In genomic region chr2:174871844-174872243, GRCm38 (mm10) we compare ENCODE assay signal across 9 mouse cellular contexts.
DNase-seq lines count a peak whose midpoint lies in the region; ATAC-seq and TF ChIP-seq lines count a peak whose summit lies in the region.
"Had no signal": no experiment of that assay in that cellular context is flagged by ENCODE, and none has a peak within 500 bp of the region (broad histone marks: within the 10 kb centered on the region; RNA-seq: fewer than 3 reads in every experiment).

No protein-coding gene starts in this region.

- no peak overlapping the region for H3K4me3 ChIP-seq in embryonic facial prominence, embryonic 14.5 days (ENCODE audit: low read depth, low read length)
- no peak overlapping the region for H3K4me3 ChIP-seq in intestine, embryonic 16.5 days (ENCODE audit: low read length)
- H3K4me3 ChIP-seq in lung, postnatal 0 days (ENCODE audit: low read depth, low read length) = no peak overlapping the region

- H3K36me3 ChIP-seq in embryonic facial prominence, embryonic 14.5 days (ENCODE audit: control insufficient read depth, insufficient read depth, low read length) = no peaks in the 10 kb centered on the region
- H3K36me3 ChIP-seq in intestine, embryonic 16.5 days (ENCODE audit: control insufficient read depth, insufficient read depth, low read length) = no peaks in the 10 kb centered on the region
- no peaks in the 10 kb centered on the region for H3K36me3 ChIP-seq in lung, postnatal 0 days (ENCODE audit: insufficient read depth, low read length)

- no peak for TF ChIP-seq EP300 in lung, postnatal 0 days (IDR thresholded peaks at IDR 0.05)

- no peak for TF ChIP-seq CTCF in lung, postnatal 0 days (IDR thresholded peaks at IDR 0.05)

- H3K27me3 ChIP-seq in embryonic facial prominence, embryonic 14.5 days (replicated peaks; ENCODE audit: control insufficient read depth, insufficient read depth, low read length) = no peaks in the 10 kb centered on the region
- H3K27me3 ChIP-seq in intestine, embryonic 16.5 days (replicated peaks; ENCODE audit: control insufficient read depth, insufficient read depth, low read length) = no peaks in the 10 kb centered on the region
- H3K27me3 ChIP-seq in lung, postnatal 0 days (replicated peaks; ENCODE audit: insufficient read depth, low read length) = no peaks in the 10 kb centered on the region

- peak; percentile 39; the same call in 1 of the 2 replicates for ATAC-seq in embryonic facial prominence, embryonic 14.5 days (ENCODE audit: low read depth)
- no peak for ATAC-seq in intestine, embryonic 16.5 days
- no peak for ATAC-seq in cerebellum, adult (ENCODE audit: insufficient number of reproducible peaks, low FRiP score, low TSS enrichment)
- no peak; the same call in 1 of the 2 replicates for ATAC-seq in lung, postnatal 0 days
- ATAC-seq: CD4-positive, CD25-positive, alpha-beta regulatory T cell, adult 4 months had no signal

- H3K27ac ChIP-seq in embryonic facial prominence, embryonic 14.5 days (replicated peaks; ENCODE audit: low read depth, low read length) = peak overlapping the region; percentile 76
- H3K27ac ChIP-seq in intestine, embryonic 16.5 days (ENCODE audit: low read length) = peak overlapping the region; percentile 19; the same call in 1 of the 2 replicates
- no peak overlapping the region for H3K27ac ChIP-seq in lung, postnatal 0 days (ENCODE audit: low read length)

- peak; percentile 29 to 32 for DNase-seq in heart, postnatal 10 days
- no peak for DNase-seq in heart, postnatal 4 days
- DNase-seq in B cell, adult 2 months = peak; percentile 12 to 29
- peak; percentile 78 for DNase-seq in embryonic facial prominence, embryonic 14.5 days (ENCODE audit: low spot score)
- no peak for DNase-seq in urinary bladder, postnatal 14 days (ENCODE audit: low spot score)
- no peak for DNase-seq in lung, postnatal 0 days (ENCODE audit: low spot score)

- no peak overlapping the region for H3K4me2 ChIP-seq in embryonic facial prominence, embryonic 14.5 days (ENCODE audit: low read depth, low read length)
- H3K4me2 ChIP-seq in intestine, embryonic 16.5 days (ENCODE audit: low read depth, low read length) = no peak overlapping the region
- H3K4me2 ChIP-seq in lung, postnatal 0 days (replicated peaks; ENCODE audit: low read depth, low read length) = no peak overlapping the region

- peaks cover 60% of the 10 kb centered on the region for H3K4me1 ChIP-seq in embryonic facial prominence, embryonic 14.5 days (ENCODE audit: control insufficient read depth, insufficient read depth, low read length)
- peaks cover 10% of the 10 kb centered on the region; the same call in 1 of the 2 replicates for H3K4me1 ChIP-seq in intestine, embryonic 16.5 days (ENCODE audit: control insufficient read depth, insufficient read depth, low read length)
- no peaks in the 10 kb centered on the region for H3K4me1 ChIP-seq in lung, postnatal 0 days (ENCODE audit: insufficient read depth, low read depth, low read length)

- 22% methylated on average over 3 of the region's 3 CpGs for WGBS in embryonic facial prominence, embryonic 14.5 days
- WGBS in intestine, embryonic 16.5 days = 58% methylated on average over 3 of the region's 3 CpGs
- WGBS in lung, postnatal 0 days = 50% methylated on average over 3 of the region's 3 CpGs

- no peak overlapping the region for H3K9ac ChIP-seq in embryonic facial prominence, embryonic 14.5 days (ENCODE audit: low read depth, low read length)
- no peak overlapping the region for H3K9ac ChIP-seq in intestine, embryonic 16.5 days (ENCODE audit: low read depth, low read length)
- no peak overlapping the region for H3K9ac ChIP-seq in lung, postnatal 0 days (replicated peaks; ENCODE audit: low read depth)

- intact Hi-C loops in heart, postnatal 10 days (cut with DNase I) = no loop called here

- H3K9me3 ChIP-seq in embryonic facial prominence, embryonic 14.5 days (ENCODE audit: control insufficient read depth, low read length) = no peaks in the 10 kb centered on the region
- no peaks in the 10 kb centered on the region for H3K9me3 ChIP-seq in intestine, embryonic 16.5 days (ENCODE audit: control insufficient read depth, low read length)
- H3K9me3 ChIP-seq in lung, postnatal 0 days (ENCODE audit: low read length) = no peaks in the 10 kb centered on the region

Comparison
In these comparisons a context has a peak if more than half of its experiments do, and no peak if none do; other contexts are left out.
1. DNase-seq: peak in heart, postnatal 10 days (2 of 2), B cell, adult 2 months (2 of 2) and embryonic facial prominence, embryonic 14.5 days (single experiment); none in heart, postnatal 4 days (single experiment), urinary bladder, postnatal 14 days (single experiment) and lung, postnatal 0 days (single experiment).